Mouse (Mus musculus) layer of hippocampus, postnatal 10 days (tissue): ENCODE measurements around the gene Cox6a1. TPM values are rescaled to one million over a fixed set of nuclear protein-coding genes. Genes with fewer than 3 reads are reported as not detected.
"Not testable (repeated sequence)": the region's sequence is repeated elsewhere in the genome, so short reads cannot be mapped to it uniquely, and the experiment has no call there.

Experiments
- DNase-seq, 2 experiments: peaks; one replicate each; pipeline ENCODE4 v3.0.0; 2021; ENCODE audit warnings: low spot score in 2 of 2
- long read RNA-seq: library from polyadenylated mRNA; stranded (forward); transcript quantifications from one replicate; pipeline ENCODE4 v2.0.0, GENCODE M21; 2023
- total RNA-seq, 2 experiments: library from RNA; stranded (reverse); gene quantifications; 2 replicates each; pipeline ENCODE4 v1.2.3; 2021

The Cox6a1 gene
- 100 to 1,000 TPM; 732 to 825 TPM for total RNA-seq
- long read RNA-seq, transcript Cox6a1-201 (3 exons, 571 nt): major isoform, 721 of 759 reads
- long read RNA-seq, transcript Cox6a1-202 (2 exons, 620 nt): minor isoform, 28 of 759 reads
- long read RNA-seq, partial matches to known transcripts: 5 of 759 reads
- long read RNA-seq, other reads (novel, unspliced or antisense): 5 of 759 reads

DNA sequence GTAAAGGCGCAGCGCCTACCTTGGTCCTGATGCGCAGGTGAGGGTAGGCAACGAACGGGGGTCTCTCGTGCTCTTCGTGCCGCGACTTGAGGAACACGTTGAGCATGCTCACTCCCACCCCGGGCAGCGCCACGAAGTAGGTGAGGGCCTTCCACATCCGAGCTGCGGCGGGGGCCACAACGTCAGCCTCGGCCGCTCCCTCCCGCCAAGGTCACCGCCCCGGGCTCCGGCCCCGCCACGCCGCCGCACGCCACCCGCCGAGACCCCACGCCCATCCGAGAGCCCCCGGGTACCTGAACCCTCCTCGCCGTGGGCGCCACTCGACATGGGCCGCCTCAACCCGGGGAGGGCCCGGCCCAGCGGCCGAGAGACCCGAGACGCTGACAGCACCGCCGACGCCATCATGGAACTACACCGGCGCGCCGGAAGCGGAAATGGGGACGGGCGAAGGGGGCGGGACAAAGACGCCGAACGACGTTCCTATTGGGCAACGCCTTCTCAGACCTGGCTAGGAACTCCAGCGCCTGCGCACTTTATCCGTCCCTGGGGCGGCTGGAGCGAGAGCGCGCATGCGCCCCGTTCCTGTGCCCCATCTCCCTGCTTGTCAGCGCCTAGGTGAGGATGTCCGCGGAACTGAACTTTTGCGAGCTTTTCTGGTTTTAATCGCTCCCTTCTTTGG, at the start of gene Cox6a1:
Cox6a1 (minus strand) TSS at position 436 of the 679 bp plus-strand sequence.
- peak; percentile 99 for DNase-seq

DNA sequence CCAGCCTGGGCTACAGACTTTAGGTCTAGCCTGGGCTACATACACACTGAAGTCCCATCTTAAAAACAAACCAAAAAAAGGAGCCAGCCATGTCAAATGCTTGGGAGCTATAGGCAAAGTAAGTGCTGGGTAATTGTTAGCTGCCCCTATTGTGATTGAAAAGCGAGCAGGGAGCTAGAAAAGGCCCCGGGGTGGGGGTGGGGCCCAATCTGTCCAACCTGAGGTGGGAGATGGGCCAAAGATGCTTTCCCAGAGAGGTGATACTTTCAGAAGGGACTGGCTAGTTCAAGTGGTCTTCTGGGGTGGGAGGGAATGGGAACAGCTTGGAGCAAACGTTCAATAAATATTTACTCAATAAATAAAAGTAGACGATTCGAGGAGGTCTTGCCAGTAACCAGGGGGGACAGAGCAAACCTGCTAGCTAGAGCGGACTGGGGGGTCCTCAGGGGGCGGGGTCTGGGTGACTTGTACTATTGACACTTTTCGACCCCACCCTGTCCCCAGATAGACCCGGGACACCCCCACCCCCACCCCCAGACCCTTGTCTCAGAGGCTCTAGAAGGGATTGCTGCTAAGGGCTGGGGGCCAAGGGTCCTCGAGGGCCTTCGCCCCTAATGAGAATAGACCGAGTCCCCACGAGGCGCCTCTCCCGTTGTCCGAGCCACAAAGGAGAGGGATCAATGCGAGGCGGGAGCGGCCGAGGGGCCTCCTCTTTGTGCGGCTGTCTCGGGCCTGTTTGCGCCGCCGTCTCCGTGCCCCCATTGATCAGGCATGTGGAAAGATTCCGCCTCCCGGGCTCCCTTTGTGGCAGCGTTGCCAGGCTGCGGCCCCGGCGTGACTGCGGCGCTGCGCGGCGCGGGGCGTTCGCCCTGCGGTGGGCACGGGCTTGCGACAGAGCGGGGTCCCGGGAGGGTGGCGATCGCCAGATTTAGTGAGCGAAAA, 49.3 kb upstream of the Cox6a1 start:
- peak; percentile 71 to 77 for DNase-seq

DNA sequence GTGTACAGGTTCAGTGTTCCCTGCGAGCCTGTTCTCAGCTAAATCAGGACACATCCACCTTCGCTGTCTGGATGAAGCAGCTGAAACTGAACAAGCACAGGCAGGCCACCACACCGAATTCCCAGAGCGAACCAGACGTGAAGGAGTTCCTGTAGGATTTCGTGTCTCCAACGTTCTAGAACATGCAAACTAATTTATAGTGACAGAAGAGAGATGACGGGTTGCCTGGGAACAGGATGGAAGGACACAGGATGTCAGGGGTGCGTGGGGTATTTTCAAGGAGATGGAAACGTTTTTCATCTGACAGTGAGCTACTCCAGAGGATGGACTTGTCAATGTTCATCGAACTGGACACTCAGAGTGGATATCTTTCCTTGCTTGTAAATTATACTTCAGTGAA, 47.9 kb upstream of the Cox6a1 start:
- DNase-seq: no peak

DNA sequence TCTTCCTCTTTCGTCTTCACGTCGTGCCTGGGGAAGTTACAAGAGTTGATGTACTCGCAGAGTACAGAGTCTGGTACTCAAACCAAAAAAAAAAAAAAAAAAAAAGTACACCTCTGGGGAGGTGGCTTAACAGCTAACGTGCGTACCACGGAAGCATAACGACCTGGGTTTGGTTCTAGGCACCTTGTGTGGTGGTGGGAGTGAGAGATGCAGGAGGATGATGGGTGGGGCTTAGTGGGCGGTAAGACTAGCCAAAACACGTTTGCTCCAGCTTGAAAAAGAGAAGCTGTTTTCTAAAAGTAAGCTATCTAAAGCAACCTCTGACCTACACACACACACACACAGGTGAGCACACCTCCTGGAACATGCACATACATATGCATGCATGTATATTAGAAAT, 46.1 kb upstream of the Cox6a1 start:
- no peak for DNase-seq

DNA sequence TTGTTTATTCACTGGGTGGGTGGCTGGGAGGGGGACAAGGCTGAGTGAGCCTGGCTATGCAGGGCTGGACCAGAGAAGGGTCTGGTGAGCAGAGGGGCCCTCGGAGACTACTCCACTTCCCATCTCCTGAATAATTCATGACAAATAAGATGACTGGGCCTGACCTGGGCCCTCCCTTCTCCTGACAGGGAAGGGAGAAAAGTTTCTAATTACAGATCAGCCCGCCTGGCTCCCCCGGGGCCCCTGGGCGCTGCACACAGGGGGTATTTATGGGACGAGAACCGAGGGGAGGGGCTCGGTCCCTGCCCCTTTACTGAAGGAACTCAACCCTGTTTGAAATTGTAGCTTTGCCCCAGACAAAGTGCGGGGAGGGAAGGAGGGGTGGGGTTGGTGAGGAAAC, 45.4 kb upstream of the Cox6a1 start:
- DNase-seq: no peak

DNA sequence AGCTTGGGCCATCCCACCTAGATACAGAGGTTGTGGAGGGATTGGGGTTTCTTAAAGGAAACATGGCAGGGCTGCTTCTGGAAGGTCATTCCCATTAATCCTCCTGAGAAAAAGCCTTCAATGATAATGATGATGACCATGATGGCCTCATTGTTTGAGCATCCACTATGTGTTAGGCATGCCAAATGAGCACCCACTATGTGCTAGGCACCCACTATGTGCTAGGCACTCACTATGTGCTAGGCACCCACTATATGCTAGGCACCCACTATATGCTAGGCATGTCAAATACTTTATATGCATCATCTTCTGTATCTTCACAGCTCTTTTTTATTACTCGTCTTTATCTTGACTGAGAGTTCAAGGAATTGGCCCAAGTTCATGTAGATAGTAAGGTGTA, 44.2 kb upstream of the Cox6a1 start:
- no peak for DNase-seq

DNA sequence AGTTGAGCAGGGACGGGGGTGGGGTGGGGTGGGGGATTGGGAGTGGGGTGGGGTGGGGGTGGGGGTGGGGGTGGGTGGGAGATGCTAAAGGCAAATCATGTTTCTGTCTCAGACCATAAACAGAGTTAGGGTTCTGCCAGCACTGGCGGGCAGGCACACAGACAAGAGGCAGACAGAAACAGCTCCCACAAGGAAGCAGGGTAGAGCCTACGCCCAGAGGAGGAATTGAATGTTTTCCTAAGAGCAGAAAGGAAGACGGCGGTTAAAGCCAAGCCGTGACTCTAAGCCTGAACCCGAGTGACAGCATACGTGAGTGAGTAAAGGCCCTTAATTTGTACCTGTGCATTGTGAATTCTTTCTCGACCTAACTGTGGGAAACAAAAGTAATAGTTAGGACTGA, 43.2 kb upstream of the Cox6a1 start:
- no peak for DNase-seq

DNA sequence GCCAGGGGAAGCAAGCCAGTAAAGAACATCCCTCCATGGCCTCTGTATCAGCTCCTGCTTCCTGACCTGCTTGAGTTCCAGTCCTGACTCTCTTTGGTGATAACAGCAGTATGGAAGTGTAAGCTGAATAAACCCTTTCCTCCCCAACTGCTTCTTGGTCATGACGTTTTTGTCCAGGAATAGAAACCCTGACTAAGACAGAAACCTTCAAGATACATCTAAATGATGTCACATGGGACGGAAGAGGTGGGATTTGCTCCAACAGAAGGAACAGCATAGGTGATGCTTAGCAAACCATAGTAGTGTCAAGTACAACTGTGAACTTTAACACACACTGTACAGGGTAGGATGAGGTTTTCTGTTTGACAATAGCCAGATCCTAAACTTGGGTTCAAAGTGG, 30.1 kb upstream of the Cox6a1 start:
- not testable (repeated sequence) for DNase-seq

DNA sequence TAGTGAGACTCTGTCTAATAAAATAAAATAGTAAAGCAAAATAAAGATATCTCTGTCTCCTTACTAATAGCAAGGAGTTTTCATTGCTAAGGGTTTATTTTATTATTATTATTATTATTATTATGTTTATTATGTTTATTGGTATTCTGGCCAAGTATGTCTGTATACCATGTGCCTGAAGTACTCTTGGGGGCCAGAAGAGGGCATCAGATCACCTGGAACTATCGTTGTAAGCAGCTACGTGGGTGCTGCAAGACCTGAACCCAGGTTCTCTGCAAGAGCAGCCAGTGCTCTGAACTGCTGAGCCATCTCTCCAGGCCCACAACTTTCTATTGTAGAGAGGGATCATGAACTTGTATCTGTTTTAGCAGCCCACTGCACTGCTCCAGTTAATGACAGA, 26.7 kb upstream of the Cox6a1 start:
- no peak for DNase-seq

DNA sequence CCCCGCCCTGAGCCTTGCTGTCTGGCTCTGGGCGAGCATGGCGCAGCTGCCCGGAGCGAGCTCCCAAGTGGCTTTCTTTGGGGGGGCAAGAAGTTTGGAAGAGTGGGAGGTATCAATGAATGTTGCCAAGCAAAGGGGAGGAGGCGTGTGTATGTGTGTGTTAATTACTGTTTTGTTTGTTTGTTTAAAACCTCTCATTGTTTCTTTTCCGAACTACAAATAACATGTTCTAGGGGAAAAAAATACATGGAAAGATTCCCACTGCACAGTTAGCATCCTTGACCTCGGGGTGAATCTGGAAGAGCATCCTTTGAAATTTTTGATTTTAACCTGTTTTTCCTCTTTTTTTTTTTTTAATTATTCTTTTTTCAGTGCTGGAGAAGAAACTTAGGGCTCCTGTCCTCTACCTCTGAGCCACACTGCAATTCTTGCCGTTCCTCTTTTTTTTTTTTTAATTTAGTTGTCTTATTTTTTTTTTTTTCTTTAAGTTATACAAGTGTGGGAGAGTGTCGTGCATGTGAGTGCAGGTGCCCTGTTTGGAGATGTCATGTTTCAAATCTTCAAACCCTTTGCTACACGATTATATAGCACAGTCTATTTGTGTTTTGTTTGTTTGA, 25.5 kb upstream of the Cox6a1 start:
- no peak for DNase-seq

DNA sequence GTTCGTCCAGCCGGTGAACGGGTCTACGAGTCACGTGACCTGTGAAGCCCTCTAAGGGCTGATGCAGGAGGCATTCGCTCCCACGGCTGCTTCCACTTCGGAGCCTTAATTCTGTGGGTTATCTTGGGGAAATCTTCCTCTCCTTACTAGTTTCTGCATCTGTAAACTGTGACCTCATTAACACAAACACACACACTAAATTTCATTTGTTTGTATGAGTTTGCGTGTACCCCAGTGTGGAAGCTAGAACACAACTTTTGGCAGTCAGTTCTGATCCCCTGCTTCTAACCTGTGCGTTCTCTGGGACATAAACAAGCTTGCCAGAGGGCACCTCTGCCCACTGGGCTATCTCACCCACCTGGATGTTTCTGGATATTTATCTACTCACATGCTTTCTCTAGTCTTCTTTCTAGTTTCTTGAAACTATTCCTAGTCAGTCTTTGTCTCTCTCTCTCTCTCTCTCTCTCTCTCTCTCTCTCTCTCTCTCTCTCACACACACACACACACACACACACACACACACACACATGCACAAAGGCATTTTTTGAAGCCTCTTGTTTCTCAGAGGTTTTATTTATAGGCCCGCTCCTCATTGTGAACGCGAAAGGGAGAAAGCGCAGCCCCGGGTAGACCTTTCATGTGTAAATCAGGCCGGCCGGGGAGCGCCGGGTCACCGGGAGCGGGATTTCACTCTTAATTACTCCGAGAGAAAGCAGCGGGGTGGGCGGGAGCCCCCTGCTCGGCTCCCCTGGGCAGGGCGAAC, 24.8 kb upstream of the Cox6a1 start:
- DNase-seq: peak in 1 of 2 experiments; percentile 34

DNA sequence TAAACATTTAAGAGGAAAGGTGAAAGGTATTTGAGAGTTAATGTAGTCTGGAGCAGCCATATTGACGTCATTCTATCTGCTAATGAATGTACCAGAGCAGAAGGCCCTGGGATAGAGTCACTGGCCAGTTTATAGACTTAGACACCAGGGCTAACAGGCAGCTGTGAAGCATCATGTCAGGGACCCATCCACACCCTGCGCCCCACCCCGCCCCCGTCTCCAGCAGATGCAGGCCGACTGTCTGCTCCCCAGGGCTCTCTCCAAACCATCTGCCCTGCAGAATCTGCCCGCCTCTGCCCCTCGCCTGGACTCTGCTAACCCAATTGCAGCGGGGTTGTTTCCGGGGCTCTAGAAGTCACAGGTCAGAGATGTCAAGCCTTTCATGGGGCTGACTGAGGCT, 23.0 kb upstream of the Cox6a1 start:
- no peak for DNase-seq

DNA sequence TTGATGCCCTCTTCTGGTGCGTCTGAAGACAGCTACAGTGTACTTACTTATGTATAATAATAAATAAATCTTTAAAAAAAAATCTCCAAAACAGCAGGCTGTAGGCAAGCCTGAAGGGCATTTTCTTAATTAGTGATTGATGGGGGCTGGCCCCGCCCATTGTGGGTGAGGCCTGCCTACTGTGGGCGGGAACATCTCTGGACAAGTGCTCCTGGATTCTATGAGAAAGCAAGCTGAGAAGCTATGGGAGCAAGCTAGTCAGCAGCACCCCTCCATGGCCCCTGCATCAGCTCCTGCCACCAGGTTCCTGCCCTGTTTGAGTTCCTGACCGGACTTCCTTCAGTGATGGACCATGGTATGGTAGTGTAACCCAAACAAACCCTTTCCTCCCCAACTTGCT, 16.0 kb upstream of the Cox6a1 start:
- no peak for DNase-seq

DNA sequence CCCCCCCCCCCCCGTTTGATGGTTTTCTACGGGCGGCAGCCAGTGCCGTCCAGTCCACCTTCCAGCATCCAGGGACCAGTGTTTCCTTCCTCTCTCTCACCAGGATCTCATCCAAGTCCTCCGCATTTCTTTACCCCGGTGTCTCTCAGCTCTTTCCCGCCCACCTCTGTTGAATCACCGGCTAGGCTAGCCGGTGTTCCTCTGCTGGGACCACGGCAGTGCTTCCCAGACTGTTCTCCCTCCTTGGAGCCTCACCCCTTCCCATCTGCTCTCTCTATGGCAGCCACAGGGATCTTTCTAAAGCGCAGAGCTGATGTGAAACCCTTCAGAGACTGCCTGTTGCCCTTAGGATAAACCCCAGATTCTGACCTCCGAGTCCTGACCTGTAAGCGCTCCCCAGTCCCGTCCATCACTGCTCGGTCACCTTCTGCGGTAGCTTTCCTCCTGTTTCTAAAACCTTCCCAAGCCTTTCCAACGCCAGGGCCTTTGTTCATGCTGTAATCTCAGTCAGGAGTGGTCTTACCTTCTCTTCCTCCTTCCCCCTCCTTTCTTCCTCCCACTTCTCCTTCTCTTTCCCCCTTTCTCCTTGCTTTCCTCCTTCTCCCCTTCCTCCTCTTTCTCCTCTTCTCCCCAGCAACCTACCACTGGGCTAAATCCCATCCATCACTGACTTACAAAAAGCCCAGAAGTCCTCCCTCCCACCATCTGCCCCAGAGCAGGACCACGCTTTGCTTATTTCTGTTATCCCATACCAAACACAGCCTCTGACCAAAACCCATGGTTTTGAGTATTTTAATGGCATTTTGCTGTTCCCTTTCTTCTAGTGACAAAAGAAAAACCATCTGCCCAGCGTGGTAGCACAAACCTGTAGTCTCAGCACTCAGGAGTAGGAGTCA, 14.3 kb upstream of the Cox6a1 start:
- peak in 1 of 2 experiments; percentile 23 for DNase-seq

DNA sequence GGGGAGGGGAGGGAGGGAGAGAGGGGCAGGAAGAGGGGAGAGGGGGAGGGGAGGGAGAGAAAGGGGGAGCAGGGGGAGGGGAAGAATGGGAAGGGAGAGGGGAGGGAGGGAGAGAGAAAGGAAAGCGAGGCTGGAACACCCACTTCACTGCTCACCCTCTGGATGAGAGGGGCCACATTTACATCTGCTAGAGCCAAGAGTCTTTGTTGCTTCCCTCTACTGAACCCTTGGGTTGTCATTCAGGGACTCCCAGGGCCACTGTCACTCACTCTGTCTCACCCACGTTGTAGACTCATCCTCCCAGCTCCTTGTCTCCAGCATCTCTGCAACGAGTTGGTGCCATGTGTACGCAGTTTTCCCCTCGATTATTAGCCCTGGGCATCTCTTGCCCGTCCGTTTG, 13.4 kb upstream of the Cox6a1 start:
- no peak for DNase-seq

DNA sequence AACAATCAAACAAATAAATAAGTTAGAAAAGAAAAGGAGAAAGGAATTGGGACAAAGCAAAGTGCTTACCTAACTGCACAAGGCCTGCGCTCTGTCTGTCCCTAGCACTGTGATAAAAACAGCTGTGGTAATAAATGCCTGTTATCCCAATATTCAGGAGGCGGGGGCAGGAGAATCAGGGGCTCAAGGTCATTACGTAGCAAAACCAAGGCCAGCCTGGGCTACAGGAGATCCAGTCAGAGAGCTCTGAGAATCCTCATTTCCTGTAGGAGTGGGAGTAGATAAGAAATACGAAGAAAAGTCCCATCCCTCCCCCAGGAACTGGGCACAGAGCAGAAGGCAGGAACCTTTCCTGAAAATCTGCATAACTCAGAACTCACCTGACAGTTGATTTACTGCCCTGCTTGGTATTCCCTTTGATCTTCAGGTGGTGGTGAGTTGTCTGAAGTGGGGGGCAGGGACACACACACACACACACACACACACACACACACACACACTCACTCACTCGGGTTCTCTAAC, 11.1 kb upstream of the Cox6a1 start:
- no peak for DNase-seq

DNA sequence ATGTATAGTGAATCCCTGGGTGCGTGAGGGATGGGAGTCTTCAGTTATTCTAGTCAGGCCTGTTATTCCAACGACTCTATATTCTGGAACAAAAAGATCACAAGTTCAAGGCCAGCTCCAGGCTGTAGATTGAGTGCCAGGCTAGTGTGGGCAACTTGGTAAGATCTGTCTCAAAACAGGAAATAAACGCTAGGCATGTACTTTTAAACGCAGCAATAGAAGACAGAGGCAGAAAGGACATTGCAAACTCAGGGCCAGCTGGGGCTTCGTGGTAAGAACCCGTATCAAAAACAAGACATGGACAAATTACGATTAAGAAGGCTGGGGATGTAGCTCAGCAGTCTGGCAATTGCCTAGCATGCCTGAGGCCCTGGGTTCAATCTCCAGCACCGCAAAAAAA, 10.7 kb upstream of the Cox6a1 start:
- no peak for DNase-seq

DNA sequence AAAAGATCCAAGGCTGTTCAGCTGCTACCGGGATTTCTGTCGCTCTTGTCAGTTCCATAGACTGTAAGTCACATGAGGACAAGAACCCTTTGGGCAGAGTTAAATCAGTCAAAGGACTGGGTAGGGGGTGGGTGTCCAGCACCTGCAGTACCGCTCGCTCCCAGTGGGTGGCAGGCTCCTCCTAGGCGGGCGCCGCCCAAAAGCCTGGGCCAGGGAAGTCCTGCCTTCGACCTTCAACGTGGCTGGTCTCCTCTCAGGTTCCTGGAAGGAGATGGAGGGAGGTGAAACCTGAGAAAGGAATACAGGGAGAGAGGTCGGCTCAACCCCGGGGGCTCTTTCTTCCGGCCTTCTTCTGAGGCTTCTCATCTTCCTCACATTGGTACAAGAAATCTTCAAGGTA, 10.1 kb upstream of the Cox6a1 start:
- DNase-seq: peak; percentile 88 to 89

DNA sequence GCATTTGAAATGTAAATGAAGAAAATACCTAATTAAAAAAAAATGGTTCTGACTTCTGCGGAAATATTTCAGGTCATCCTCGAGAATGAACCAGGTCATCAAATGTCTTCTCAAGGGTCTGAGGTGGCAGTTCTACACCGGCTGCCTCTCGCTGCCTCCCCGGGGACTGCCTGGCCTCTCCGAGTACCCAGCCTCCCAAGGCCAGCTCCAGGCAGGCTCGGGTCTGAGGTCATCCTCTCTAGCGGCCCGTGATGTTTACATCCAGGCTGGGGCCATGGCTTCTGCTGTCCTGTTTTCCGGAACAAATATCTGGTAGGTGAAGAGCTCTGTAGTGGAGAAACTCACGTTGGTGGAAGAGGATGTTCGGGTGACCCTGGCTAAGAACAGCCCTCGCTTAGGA, 6.3 kb upstream of the Cox6a1 start:
- DNase-seq: no peak

DNA sequence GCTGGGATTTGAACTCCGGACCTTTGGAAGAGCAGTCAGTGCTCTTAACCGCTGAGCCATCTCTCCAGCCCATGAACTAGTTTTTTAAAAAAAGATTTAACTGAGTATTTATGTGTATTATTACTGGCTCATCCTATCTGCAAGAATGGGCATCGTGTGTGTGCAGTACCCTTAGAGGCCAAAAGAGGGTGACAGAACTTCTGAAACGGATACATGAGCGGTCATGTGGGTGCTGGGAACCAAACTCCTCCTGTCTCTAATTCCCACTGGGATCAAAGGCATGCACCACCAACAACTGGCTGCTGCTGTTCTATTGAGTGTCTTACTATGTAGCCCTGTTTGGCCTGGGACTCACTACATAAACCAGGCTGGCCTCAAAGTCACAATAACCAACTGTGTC, 2.6 kb upstream of the Cox6a1 start:
- DNase-seq: no peak
